Mouse (Mus musculus): ENCODE measurements around the gene DXBay18.
A peak's percentile ranks its signal among the peaks of the same experiment; 100 is the strongest.
"Not testable (repeated sequence)": the region's sequence is repeated elsewhere in the genome, so short reads cannot be mapped to it uniquely, and the experiment has no call there.

The DXBay18 gene

DNA sequence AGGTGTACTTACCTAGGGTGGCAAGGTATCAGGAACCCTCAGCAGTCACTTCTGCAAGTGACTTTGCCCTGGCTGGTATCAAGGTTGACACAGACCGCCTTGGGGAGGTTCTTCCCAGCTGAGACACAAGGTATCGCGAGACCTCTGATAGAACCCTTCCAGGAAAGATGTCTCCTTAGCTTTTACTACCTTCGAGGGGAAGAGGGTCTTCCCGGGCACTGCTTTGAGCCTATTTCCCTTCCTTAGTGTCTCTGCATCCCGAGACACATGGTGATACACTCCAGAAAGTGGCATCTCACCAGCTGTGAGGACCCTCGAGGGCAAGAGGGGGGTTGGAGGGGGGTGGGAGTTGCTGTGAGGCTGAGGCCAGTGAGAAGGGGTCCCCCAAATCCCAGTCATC lies at the start of gene DXBay18:
DXBay18 (minus strand) TSS at position 101 of the 400 bp plus-strand sequence.
- not testable (repeated sequence) for DNase-seq

DNA sequence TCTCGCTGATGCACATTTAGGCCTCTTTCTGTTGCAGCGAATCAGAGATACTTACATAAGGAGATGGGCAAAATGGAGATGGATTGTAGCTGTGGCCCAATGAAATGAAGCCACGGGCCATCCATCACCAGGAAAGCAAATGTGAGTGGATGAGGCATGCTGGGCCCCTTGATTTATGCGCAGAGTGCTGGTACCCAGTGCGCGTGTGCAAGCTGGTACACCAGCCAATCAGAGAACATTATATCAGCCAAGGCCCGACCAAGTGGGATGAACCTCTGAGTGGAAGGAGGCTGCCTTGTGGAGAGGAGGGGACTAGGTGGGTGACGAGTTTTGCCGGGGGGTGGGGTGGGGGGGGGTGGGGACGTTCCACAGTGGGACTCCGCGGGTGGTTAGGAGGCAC lies 42.7 kb upstream of the DXBay18 start, which contains the start of gene Xlr3b:
Xlr3b (plus strand) TSS at position 274 of the 400 bp plus-strand sequence.
- peak in 1 of 2 experiments; percentile 72 for DNase-seq

DNA sequence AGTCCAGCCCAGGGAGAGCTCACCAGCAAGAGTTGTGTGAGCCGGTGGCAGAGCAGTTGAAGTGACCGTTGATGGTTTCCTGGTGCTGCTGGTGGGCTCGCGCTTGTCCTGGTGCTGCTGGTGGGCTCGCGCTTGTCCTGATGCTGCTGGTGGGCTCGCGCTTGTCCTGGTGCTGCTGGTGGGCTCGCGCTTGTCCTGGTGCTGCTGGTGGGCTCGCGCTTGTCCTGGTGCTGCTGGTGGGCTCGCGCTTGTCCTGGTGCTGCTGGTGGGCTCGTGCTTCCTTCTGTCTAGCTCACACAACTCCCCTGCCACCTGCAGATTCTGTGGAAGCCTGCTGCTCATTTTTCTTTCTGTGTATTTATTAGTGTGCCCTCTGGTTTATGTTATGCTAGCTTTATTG lies 27.6 kb upstream of the DXBay18 start, which contains the start of gene Spin2d:
Spin2d (minus strand) TSS at position 101 of the 400 bp plus-strand sequence.
- DNase-seq, result not testable (repeated sequence)

DNA sequence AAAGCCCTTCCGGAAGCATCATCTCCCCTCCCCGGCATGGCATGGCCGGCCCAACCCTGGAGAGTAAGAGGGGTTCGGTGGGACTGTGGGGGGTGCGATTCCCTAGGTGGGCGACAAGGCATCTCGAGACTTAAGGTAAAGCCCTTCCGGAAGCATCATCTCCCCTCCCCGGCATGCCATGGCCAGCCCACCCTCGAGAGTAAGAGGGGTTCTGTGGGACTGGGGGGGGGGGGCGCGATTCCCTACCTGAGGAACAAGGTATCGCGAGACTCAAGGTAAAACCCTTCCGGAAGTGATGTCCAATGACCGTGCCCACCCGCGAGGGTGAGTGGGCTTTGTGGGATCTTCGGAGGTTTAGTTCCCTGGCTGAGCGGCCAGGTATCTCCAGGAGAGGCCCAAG lies 754 bp downstream of the DXBay18 start, which contains the start of gene Xlr5b:
Xlr5b (plus strand) TSS at position 301 of the 400 bp plus-strand sequence.
- DNase-seq, result not testable (repeated sequence)

DNA sequence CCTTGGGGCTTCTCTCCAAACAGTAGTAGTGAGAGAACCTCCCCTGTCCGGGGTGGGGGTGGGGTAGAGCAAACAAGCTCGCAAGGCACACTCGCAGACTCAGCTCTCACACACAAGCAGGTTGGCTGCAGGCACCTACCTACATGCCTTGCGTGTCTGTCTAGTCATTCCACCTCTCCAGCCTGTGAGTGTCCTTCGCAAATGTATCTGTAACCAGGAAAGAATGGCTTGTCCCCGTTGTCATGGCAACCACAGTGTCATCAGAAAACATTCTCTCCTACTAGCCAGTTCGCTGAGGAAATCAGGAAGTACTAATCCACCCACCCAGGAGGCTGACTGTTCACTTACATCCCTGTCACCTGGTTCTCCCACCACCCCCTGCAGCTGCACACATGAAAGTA lies 6.0 kb downstream of the DXBay18 start:
- not testable (repeated sequence) for DNase-seq

DNA sequence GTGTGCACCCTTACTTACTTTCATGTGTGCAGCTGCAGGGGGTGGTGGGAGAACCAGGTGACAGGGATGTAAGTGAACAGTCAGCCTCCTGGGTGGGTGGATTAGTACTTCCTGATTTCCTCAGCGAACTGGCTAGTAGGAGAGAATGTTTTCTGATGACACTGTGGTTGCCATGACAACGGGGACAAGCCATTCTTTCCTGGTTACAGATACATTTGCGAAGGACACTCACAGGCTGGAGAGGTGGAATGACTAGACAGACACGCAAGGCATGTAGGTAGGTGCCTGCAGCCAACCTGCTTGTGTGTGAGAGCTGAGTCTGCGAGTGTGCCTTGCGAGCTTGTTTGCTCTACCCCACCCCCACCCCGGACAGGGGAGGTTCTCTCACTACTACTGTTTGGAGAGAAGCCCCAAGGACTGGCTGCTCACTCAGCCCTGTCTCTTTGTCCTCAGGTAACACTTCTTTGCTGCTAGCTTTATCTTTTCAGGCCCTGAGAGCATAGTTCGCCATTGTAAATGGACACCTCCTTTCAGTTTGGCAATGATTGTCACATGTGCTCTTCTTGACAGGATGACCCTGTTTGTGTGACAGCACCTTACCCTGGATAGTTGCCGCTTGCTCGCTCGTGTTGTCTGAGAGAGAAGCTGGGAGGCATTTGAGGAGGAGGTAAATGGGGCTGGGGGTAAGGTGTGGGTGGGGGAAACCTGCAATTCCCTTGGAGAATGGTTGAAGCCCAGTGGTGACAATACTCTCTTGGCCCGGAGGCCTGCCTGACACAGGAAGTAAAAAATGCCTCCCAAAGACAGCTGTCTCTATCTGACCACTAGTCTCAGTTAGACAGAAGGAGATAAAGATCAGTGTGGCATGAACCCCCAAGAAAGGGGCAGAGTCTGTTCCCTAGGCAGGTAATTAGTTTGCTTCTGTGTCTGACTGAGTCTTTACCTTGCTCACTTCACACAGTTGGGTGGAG lies 26.1 kb downstream of the DXBay18 start:
- DNase-seq, result not testable (repeated sequence)

DNA sequence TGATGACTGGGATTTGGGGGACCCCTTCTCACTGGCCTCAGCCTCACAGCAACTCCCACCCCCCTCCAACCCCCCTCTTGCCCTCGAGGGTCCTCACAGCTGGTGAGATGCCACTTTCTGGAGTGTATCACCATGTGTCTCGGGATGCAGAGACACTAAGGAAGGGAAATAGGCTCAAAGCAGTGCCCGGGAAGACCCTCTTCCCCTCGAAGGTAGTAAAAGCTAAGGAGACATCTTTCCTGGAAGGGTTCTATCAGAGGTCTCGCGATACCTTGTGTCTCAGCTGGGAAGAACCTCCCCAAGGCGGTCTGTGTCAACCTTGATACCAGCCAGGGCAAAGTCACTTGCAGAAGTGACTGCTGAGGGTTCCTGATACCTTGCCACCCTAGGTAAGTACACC lies 32.5 kb downstream of the DXBay18 start, which contains the start of gene Gm14685:
Gm14685 (plus strand) TSS at position 301 of the 400 bp plus-strand sequence.
- DNase-seq, result not testable (repeated sequence)

DNA sequence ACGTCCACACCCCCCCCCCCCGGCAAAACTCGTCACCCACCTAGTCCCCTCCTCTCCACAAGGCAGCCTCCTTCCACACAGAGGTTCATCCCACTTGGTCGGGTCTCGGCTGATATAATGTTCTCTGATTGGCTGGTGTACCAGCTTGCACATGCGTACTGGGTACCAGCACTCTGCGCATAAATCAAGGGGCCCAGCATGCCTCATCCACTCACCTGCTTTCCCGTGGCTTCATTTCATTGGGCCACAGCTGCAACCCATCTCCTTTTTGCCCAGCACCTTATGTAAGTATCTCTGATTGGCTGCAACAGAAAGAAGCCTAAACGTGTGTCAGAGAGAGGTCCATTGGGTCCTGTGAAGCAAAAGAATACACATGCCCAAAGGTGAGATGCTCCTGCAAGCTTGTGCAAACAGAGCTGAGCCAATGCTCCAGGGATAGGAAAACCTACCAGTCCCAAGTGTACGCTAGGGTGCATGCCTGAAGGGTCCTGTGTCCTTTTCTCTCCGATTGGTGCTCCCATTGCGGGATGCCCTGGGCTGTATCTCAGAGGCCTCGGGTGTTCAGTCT lies 52.2 kb downstream of the DXBay18 start, which contains the start of gene Xlr3a:
Xlr3a (minus strand) TSS at position 155 of the 568 bp plus-strand sequence.
- DNase-seq, result peak in 1 of 2 experiments; percentile 23

Data from lung, postnatal 4 days (tissue).